Mouse (Mus musculus) frontal cortex, postnatal 10 days (tissue): ENCODE measurements around the gene Cdk9.

Source experiments
- DNase-seq, 2 experiments: peaks; one replicate each; pipeline ENCODE4 v3.0.0; 2022; ENCODE audit warnings: low spot score in 2 of 2, mixed read lengths in 1 of 2

The Cdk9 gene

GRCm38 (mm10) chr2:32677683-32678082, 35.2 kb downstream of the Cdk9 start:
- DNase-seq: no peak

DNA sequence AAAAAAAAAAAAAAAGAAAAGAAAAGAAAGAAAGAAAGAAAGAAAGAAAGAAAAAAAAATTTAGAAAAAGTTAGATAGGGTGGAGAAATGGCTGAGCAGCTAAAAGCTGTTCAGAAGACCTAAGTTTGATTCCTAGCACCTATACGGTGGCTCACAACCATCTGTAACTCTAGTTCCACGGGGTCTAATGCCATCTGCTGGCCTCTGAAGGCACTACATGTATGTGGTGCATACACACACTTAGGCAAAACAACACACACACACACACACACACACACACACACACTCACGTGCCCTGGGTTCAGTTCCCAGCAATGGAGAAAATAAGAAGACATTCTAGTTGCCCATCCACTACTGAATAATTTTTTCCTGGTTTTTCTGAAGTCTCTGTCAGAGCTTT, 36.1 kb downstream of the Cdk9 start:
- DNase-seq: no peak

- DNase-seq: no peak
Measured at GRCm38 (mm10) chr2:32673176-32673917, 39.5 kb downstream of the Cdk9 start.

GRCm38 (mm10) chr2:32671907-32672595, 40.8 kb downstream of the Cdk9 start:
- no peak for DNase-seq

DNA sequence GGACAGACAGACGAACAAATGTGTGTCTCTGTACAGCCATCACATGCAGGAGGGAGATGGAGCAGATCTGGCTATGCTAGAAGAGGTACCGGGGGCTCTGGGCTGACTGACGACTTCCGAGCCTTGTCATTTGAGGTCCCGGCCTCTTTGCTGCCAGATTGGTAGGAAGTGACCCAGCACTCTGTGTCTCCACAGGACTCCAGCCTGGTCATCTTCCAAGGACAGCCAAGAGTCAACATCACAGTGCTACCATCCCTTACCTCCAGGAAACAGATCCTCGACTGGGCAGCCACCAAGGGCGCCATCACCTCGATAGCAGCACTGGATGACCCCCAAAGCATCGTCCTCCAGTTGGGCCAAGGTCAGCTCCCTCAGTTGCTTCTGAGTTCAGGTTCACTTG, 41.7 kb downstream of the Cdk9 start:
- no peak for DNase-seq

DNA sequence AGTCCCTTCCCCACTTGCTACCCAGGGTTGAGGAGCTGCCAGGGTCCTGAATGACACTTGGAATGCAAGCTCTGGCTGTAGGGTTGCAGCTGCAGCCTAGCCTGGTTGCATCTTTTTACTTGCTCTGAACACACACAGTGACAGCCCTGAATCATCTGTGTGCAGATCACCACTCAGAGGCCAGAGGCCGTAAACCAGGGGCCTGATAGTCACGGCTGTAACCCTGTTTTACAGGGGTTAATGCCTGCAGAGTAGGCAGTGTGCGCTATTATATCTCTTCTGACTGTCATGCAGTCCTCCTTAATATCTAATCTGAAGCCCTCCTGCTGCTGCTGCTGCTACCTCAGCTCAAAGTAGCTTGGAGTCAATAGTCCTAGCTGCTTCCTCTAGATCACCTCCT, 43.0 kb downstream of the Cdk9 start:
- DNase-seq: no peak

GRCm38 (mm10) chr2:32668176-32668575, 44.7 kb downstream of the Cdk9 start:
- no peak for DNase-seq

- no peak for DNase-seq
Measured at GRCm38 (mm10) chr2:32667775-32668174, 45.1 kb downstream of the Cdk9 start.

GRCm38 (mm10) chr2:32665853-32666252, 47.0 kb downstream of the Cdk9 start:
- no peak for DNase-seq

GRCm38 (mm10) chr2:32665345-32665744, 47.5 kb downstream of the Cdk9 start:
- no peak for DNase-seq

GRCm38 (mm10) chr2:32662291-32662690, 50.6 kb downstream of the Cdk9 start:
- no peak for DNase-seq

DNA sequence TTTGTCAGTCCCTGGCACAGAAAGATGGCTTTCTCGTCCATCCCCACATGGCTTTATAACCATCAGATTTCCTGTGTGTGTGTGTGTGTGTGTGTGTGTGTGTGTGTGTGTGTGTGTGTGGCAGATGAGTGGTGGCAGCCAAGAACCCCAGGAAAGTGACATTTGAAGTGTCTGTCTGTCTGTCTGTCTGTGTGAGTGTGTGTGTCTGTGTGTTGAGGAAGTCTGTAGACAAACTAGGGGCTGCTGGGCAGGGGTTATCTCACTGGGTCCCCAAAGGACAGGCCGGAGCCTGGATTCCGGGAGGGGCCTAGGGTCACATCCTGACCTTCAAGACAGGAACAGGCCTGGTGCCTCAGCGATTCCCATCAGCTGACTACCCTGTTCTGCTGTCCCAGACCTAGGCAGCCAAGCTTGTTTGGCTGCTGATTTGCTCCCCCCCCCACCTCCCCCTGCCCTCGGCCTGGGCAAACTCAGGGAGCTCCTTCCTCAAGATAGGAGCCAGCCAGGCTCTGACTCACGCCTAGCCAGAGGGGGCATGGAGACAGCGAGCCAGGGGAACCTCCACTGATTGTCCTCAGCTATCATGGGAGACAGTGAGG, 51.3 kb downstream of the Cdk9 start:
- DNase-seq: no peak

GRCm38 (mm10) chr2:32658873-32659272, 54.0 kb downstream of the Cdk9 start:
- no peak for DNase-seq

GRCm38 (mm10) chr2:32655826-32656225, 57.0 kb downstream of the Cdk9 start:
- DNase-seq: no peak
